Mouse (Mus musculus) heart, adult 9 months (tissue): ENCODE results near the gene Foxn2.
"Not testable (repeated sequence)": the region's sequence is repeated elsewhere in the genome, so short reads cannot be mapped to it uniquely, and the experiment has no call there.

Source experiments
- DNase-seq, 2 experiments: peaks; one replicate each; pipeline ENCODE4 v3.0.0; 2022; ENCODE audit warnings: low spot score in 2 of 2

Foxn2 gene

DNA sequence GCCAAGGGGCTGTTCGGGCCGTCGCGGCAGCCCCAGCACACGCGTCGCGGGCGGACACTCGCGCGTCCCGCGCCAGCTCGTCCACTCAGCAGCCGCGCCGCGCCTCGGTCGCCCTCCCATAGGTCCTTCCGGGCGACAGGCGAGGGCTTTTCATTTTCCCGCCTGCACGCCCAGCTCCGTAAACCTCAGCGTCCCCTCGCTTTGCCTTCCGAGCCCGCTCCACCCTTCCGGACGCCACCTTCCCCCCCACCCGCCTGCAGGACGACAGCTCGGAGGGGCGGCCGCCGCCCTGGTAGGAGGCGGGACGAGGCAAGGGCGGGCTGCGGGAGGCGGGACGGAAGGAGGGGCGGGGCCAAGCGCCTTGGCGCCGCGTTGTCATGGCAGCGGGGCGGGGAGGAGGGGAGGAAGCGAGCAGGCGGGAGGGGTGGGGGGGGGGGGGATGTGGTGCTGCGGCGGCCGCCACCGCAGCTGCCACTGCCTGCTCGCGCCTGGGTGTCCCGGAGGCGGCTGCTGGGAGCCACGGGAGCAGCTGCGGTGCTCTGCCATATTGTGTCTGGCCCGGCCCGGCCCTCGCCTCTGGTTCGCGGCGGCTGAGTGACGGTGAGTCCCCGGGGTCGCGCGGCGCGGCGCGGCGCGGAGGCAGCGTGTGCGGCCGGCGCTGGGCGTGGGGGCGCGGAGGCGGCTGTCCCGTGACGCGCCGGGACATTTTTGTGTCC lies at the start of gene Foxn2:
Foxn2 (plus strand) TSS at position 427 of the 716 bp plus-strand sequence.
- peak; percentile 89 to 91 for DNase-seq

DNA sequence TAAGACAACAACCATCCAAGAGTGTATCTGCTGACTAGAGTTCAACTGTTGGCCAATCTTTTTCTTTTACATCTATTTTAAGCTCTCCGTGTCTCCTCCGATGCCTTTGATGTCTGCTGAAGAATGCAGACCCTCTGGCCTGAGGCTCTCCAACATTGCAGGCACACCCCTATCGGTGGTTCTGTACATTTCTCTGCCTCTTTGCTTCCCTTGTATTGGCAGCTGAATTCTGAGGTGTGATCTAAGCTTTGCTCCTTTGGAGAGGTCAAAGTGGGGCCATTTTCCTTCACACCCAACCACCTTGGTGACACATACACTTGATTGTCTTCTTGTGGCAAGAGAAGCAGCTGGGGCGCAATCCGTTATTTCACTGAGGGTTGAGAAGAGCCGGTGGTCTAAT lies 43.0 kb upstream of the Foxn2 start:
- no peak for DNase-seq

DNA sequence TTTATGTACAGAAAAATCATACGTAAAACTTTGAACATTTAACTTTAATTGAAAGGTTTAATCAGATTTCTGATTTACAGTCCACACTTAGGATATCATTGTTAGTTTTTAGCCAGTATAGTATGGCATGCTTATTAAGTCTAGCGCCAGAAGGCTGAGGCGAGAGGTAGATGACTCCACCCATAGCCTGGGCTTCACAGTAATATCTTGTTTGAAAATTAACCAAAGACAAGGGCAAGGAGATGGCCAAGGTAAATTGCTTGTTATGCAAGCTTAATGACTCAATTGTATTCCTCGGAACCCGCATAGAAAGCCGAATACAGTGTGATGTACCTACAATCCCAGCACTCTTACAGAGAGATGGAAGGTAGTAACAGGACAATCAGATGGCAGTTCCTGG lies 42.4 kb upstream of the Foxn2 start:
- DNase-seq = no peak

DNA sequence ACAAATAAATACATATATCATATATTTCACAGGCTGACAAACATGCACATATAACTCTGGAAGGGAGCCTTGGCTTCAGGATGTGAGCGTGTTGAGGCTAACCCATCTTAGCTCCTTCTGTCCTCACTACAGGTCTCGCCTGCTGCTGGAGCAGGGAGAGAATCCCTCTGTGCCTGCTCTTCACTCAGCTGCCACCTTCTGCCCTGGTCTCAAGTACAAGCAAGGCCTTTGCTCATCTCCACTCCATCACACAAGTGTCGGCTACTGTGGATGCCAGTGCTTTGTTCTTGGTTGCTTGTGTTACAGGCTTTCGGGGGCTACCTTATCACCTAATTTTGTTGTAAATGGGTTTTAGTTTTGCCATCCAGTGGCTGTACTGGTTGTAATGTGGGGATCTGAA lies 41.7 kb upstream of the Foxn2 start:
- DNase-seq = no peak

DNA sequence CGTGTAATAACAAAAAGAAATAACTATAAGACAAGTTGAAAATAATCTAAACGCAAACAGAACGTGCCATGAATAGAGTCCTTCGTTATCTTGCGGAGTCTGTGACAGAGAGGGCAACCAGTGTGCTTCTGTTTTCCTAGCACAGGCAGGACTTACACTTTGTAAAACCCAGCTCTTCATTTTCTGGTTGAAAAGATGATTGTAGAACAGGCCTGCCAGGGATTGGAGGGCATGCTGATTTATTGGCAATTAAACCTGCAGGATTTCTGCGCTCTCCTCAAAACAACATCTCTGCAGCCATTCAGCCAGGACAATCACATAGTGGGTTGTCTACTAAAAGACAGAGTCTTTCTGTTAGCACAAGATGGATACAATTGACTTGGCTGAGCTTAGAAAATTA lies 40.4 kb upstream of the Foxn2 start:
- DNase-seq = no peak

DNA sequence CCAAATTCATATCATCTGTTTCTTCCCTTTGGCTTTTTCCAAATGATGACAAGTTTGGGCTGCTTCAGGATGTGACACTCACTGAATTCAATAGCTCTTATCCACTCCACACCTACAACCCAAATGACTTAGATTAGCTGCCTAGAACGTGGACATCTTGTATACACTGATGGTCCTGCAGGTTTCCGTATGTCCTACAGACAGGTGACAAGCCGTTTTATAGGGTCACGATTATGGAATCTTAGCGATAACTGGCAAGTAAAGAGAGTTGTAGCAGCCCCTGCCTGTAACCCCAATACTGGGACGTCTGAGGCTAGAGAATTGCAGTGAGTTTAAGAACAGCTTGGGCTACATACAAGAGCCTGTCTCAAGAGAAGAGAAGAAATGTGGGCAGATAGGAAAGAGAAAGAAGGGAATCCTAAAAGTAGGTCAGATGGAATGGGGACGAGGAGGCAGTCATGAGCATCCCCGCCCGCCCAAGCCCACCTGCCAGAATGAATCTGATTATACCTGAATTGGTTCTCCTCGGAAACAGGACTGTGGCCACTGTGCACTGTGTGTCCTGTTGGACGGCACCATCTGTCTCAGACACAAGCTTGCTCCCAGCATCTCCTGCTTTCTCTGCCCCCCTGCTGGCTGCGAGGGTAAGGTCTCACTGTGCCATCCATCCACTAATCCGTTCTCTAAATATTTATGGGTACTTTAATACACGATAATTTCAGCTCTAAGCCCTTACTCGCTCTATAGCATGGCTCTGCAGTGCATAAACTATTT lies 39.6 kb upstream of the Foxn2 start:
- no peak for DNase-seq

DNA sequence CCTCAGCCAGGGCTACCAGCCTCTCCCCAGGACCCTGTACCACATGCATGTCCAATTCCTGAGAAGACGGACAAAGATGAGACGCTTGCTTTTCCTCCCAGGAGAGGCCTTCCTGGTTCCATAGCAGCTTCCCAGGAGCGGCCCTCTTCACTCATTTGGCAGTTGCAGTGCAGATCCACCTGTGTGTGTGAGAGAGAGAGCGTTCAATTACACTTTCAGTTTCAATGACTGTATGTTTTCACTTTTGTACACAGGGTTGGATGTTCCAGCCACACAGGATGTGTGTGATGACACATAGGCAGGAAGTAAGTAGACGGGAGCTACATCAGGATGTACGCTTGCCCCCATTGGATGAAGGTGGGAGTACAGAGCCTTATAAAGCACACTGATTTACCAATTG lies 37.2 kb upstream of the Foxn2 start:
- peak; percentile 3 to 41 for DNase-seq

DNA sequence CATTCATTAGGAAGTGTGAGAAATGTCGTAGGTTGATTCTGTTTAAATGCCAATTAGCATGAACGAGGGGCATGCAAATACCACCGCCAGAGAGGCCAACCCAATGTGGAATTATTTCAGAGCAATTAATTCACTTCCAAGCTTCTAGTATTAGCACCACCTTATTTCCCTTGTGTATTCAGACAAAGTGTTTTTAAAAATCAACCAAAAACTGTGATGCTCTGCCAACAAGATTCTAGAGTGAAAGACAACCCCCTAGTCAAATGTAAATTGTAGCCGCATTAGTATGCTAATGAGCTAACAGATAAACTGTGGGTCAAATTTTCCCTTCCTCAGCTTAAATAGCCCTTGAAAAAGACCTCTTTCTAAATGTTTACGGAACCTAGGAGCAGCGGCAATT lies 36.0 kb upstream of the Foxn2 start:
- no peak for DNase-seq

DNA sequence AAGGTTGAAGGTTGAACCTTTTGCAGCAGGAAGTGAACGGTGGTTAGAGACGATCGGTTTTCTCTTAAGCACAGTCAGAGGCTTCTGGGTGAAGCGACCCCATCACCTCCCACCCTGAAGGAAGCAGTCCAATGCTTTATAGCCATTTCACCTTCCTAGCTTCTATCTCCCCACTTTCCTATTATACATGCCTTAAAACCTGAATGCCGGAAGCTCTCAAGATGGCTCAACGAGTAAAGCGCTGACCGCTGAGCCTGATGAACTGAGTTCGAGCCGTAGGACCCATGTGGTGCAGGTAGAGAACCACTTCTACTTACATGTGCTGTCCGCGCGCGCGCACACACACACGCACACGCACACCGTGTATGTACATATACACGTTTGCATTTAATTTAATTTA lies 35.4 kb upstream of the Foxn2 start:
- no peak for DNase-seq

DNA sequence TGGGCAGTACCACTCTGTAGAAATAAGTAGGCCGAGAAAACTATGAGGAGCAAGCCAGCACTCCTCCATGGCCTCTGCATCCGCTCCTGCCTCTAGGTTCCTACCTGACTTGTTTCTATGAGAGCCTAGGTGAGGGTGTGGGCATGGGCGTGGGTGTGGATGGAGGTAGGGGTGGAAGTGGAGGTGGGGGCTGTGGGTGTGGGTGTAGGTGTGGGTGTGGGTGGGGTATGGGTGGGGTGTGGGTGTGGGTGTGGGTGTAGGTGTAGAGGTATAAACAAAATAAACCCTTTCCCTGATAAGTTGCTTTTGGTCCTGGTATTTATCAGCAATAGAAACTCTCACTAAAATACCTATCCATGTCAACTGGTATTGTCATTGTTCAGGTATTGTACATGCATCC lies 30.8 kb upstream of the Foxn2 start:
- DNase-seq = no peak

DNA sequence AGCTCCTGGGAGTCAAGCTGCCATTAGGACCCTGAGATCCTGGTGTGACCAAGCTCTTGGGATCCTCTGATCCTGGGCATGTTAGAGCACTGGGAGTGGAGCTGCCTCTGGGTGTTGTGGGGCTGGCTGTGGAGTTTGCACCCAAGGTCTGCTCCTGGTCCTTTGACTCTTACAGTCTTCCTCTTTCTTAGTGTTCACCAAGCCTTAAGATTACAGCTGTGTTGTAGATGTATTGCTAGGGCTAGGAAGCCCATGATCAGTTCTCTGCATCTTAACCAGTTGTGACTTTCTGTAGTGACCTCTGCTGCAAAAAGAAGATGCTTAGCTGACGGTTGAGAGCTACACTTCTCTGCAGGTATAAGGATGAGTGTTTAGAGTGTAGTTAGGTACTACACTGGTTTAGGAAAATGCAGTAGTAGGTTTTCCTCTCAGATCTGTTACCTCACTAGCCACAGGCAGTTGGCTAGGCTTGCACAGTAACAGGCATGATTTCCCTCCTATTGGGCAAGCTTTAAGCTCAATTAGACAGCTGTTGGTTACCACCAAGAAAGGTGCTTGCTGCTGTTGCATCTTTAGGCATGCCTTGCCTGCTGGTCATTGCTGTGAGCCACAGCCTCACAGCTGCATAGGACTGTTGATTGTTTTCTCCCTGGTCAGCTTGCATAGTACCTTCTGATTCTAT lies 27.2 kb upstream of the Foxn2 start:
- no peak for DNase-seq

DNA sequence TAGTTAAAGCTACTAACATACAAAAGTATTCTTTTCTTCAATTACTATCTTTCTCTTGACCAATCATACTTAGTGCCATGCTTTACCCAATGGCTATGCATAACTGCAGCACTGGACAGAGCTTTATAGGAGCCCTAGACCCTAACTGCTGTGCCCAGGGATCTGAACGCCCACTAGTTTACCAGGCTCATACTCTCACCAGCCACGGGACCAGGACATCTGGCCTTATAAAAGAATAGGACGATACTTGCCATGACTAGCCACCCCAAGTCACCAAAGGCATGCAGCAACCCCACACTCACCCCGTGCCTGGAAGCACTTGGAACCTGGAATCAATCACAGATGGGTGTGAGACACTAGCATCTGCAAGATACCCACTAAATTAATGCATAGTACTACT lies 20.1 kb upstream of the Foxn2 start:
- no peak for DNase-seq

DNA sequence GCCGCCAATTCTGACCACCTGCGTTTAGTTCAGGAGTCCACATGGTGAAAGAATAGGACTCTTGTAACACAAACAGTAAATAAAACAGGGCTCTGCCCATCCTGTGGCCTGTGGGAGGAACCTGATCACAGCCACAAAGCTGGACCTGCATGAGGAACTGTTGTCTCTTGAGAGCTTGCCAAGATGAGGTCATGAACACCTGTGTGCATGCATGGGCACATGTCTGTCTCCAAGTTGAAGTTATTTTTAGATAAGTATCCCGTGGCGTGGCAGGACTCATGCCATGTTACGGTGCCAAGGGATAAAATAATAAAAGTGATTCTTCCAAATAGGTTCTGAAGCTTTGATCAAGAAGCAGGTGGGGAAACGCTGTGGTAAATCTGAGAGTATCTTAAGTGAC lies 19.3 kb upstream of the Foxn2 start:
- peak in 1 of 2 experiments; percentile 8 for DNase-seq

DNA sequence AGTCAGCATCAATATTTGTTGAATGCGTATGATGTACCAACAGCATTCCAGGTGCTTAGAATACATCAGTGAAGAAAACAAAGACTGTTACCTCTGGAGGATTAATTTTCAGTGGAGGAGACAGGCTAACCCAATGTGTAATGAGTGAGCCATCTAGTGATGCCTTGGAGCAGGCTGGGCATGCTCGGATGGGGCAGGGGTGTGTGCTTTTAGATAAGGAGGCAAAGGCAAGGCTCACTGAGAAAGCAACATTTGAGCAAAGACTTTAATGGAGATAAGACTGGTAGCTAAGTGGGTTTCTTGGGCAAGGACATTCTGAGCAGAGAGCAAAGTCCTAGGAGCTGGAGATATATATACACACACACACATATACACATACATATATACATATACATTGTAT lies 9.8 kb upstream of the Foxn2 start:
- no peak for DNase-seq

DNA sequence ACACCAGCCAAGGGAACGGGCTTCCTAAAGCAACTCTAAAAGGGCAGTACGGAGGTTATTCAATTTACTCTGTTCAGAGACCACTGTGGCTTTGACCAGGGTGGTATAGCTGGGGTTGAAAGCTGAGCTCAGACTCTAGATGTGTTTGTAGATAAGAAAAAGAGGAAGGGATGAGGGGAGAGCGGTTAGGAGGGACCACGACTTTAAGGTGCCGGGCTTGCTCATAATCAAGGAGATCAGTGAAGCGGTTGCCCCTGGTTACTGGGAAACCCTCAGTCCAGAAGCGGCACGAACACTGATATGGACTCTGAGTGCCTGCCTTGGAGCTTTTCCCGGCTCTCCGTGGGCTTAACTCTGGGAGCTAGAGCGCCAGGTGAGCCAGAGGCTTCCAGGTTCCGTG lies 9.0 kb upstream of the Foxn2 start:
- DNase-seq = no peak

DNA sequence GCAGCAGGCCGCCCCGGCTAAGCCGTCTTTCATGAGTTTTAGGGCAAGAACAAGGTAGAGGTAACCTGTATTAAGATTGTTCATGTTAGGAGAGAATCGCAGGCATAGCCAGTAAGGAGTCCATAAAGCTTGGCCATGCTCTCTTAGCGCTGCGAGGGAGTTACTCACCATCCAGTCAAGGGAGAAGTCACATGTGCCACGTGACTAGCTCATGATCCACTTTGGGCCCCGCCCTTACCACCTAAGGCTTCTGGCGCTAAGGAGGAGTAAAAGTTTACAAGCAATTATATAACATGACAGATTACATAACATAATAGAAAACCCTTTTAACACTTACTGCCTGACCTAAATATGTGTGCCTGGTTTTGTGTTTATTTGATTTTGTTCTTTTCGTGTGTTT lies 8.5 kb upstream of the Foxn2 start:
- no peak for DNase-seq

DNA sequence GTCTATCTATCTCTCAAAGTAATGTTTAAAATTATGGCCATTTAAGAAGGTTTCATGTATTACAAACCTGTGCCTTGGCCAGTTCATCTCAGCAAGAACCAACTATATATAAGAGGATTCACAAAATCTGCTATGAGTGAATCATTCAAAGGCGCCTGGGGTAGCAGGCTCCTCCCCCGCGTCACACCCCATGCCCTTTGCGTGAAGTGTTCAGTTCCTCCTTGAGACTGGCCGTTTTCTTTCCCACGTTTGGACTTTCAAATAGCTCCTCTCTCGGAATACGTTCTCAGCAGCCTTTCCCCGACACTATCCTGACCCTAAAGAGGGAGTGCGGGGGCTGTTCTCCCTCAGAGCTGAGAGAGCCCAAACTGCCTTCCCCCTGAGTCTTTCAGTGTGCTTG lies 5.2 kb upstream of the Foxn2 start:
- no peak for DNase-seq

DNA sequence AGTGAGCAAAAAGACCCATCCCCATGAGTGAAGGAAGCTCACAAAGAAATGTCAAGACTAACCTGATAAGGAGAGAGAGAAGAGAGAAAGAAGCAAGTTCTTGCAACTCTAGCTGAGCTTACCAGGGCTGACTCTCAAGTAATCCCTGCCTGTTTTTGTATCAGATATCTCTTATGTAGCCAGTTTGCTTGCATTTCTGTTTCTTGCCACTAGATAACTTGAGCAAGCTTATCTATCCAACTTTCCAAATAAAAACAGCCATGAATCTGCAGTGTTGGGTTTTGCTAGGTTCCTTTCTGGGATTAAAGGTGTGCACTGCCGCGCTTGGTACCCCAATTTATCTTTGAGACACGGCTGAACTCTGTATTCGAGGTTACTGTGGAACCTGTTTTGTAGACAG lies 4.2 kb upstream of the Foxn2 start:
- DNase-seq = no peak

DNA sequence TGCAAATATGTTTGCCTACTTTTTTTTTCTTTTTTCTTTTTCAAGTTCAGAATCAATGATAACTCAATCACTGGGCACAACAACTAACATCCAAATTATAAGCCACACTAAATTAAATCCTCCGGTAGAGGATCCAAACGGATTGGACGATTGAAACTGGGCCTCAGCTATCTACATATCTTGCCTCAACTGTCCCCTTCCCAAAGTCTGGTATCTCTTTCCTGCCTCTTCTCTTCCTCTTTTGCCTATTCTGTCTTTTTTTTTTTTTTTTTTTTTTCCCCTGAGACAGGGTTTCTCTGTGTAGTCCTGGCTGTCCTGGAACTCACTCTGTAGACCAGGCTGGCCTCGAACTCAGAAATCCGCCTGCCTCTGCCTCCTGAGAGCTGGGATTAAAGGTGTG lies 3.8 kb upstream of the Foxn2 start:
- DNase-seq = not testable (repeated sequence)

DNA sequence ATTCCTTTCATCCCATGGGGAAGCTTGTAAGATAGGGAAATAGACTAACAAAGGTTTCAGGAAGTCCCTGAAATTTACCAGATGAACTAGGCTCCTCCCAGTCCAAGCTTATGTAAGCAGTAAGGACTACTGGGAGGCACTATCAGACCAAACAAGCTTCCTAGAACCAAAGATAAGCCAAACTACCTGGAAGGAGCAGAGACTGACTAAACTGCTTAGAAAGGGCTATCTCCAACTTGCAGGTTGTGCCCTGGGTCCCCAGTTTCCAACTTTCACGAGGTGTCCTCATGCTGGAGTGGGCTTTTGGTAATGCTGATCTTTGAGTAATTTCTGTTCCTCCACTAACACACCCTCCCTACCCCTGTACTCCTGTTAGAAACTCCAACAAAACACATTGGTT lies 3.1 kb upstream of the Foxn2 start:
- no peak for DNase-seq

DNA sequence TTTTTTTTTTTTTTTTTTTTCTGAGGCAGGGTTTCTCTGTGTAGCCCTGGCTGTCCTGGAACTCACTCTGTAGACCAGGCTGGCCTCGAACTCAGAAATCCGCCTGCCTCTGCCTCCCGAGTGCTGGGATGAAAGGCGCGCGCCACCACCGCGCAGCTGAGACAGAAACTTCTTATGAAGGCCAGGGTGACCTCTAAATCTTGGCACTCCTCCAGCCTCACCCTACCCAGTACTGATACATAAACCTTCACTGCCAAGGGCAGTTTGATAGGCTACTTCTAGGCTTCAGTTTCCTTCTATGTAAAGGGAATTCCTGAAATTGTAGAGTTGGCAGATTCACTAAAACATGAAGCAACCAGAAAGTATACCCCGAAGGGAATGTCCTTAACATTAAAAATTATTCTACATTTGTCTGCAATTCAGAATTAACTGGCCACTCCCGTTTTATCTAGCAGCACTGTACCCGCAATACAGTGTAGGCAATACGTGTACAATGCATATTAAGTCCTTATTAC lies 918 bp upstream of the Foxn2 start:
- DNase-seq = no peak

DNA sequence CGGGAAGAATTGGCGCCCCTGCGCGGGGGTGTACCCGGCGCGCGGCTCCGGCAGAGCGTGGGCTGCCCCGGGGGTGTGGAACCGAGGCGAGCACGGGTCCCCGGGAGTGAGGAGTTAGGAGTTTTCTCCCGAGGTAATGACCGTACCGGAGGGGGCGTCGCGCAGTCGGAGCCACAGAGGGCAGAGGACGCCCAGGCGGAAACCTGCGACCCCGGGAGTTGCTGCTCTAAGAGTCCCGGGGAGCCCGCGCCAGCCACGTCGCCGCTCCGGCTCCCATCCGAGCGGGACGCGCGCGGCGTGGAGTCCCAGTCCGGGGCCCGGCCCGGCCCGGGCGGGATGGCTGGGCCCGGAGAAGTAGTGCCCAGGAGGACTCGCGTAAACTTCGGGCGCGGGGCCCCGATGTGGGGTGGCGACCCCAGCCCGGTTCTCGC lies 505 bp downstream of the Foxn2 start:
- no peak for DNase-seq
